Mouse (Mus musculus) liver, embryonic 15.5 days (tissue): ENCODE results near the gene Wwox. TPM values are rescaled to one million over a fixed set of nuclear protein-coding genes. Genes with fewer than 3 reads are reported as not detected.

Experiments
- ATAC-seq: fragments of 200-750 bp; cut with Nextera tagmentation; 2 replicates; pipeline ENCODE4 v1.8.0; 2017; ENCODE audit warnings: moderate number of reproducible peaks, mild to moderate bottlenecking, moderate library complexity; ENCODE audit not compliant: insufficient read depth
- H3K27ac ChIP-seq: fragments of 300-500 bp; sonication (generic); replicated peaks from 2 replicates; pipeline ENCODE4 v1.5.1; 2015; ENCODE audit warnings: mild to moderate bottlenecking, inconsistent platforms
- H3K27me3 ChIP-seq: fragments of 300-500 bp; sonication (generic); 2 replicates; pipeline ENCODE4 v1.6.1; 2015; ENCODE audit warnings: mild to moderate bottlenecking, inconsistent platforms
- H3K36me3 ChIP-seq: fragments of 300-500 bp; sonication (generic); replicated peaks from 2 replicates; pipeline ENCODE4 v1.6.1; 2015; ENCODE audit warnings: moderate library complexity, mild to moderate bottlenecking, inconsistent platforms
- H3K4me1 ChIP-seq: fragments of 300-500 bp; sonication (generic); replicated peaks from 2 replicates; pipeline ENCODE4 v1.6.1; 2015; ENCODE audit warnings: inconsistent platforms
- H3K4me2 ChIP-seq: fragments of 300-500 bp; sonication (generic); 2 replicates; pipeline ENCODE4 v1.6.1; 2015; ENCODE audit warnings: moderate library complexity, mild to moderate bottlenecking, inconsistent platforms
- H3K4me3 ChIP-seq: fragments of 300-500 bp; sonication (generic); replicated peaks from 2 replicates; pipeline ENCODE4 v1.5.1; 2015; ENCODE audit warnings: mild to moderate bottlenecking, inconsistent platforms
- H3K9ac ChIP-seq: fragments of 300-500 bp; sonication (generic); 2 replicates; pipeline ENCODE4 v1.6.1; 2015; ENCODE audit warnings: moderate library complexity, mild to moderate bottlenecking, inconsistent platforms
- H3K9me3 ChIP-seq: fragments of 300-500 bp; sonication (generic); replicated peaks from 2 replicates; pipeline ENCODE4 v1.6.1; 2016; ENCODE audit warnings: inconsistent platforms
- WGBS: fragments of 180-500 bp; shearing (Covaris S2); methylation state at CpG from one replicate; pipeline ENCODE4 v1.1.7; 2015; ENCODE audit warnings: mixed read lengths; ENCODE audit not compliant: insufficient replicate concordance; 5-methylcytosine and 5-hydroxymethylcytosine counted together
- polyA plus RNA-seq: library from polyadenylated mRNA; unstranded; fragments of >200 nt; fragmentation: Nextera tagmentation; extraction: Ambion mirVana; gene quantifications from 2 replicates; pipeline ENCODE4 v1.2.1, GENCODE M21; 2015

The Wwox gene
- polyA plus RNA-seq, 1 experiment from 2014 or later: 3.5 TPM

DNA sequence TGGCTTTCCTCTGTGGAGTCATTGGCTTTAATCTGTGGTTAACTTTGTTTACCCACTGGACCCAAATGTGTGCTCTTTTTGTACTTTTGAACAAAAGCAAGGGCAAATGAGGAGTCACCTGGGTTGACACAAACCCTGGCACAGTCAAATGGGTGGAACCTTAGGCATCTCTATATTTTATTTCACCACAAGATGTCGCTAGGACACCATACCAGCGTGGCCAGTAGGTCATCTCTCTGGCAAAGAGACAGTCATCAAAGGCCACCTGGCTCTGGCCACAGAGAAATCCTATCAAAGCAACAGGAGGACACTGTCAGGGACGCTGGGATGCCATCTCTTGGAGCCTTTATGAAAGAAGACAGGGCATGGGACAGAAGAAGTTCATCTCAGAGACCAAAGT is 101.7 kb downstream of the Wwox start:
- ATAC-seq: no peak
- Histone ChIP-seq H3K27ac (no peak overlapping the region), H3K4me1 (no peaks in the 10 kb centered on the region), H3K27me3 (no peaks in the 10 kb centered on the region), H3K9ac (no peak overlapping the region), H3K36me3 (no peaks in the 10 kb centered on the region), H3K4me2 (no peak overlapping the region), H3K4me3 (no peak overlapping the region), H3K9me3 (no peaks in the 10 kb centered on the region)
- 11% methylated on average over 3 of the region's 3 CpGs for WGBS

- Histone ChIP-seq H3K4me3 (no peak overlapping the region), H3K4me2 (no peak overlapping the region), H3K36me3 (no peaks in the 10 kb centered on the region), H3K27ac (no peak overlapping the region), H3K9ac (no peak overlapping the region), H3K27me3 (no peaks in the 10 kb centered on the region), H3K4me1 (no peaks in the 10 kb centered on the region), H3K9me3 (no peaks in the 10 kb centered on the region)
- 66% methylated on average over 8 of the region's 8 CpGs for WGBS
- no peak for ATAC-seq
Observed at GRCm38 (mm10) chr8:114548360-114548759, 108.9 kb downstream of the Wwox start.

GRCm38 (mm10) chr8:114548837-114549236 is 109.4 kb downstream of the Wwox start:
- no peak overlapping the region for H3K9ac ChIP-seq
- no peaks in the 10 kb centered on the region for H3K4me1 ChIP-seq
- H3K27ac ChIP-seq: no peak overlapping the region
- H3K27me3 ChIP-seq: no peaks in the 10 kb centered on the region
- H3K9me3 ChIP-seq: no peaks in the 10 kb centered on the region
- H3K4me2 ChIP-seq: no peak overlapping the region
- H3K4me3 ChIP-seq: no peak overlapping the region
- H3K36me3 ChIP-seq: no peaks in the 10 kb centered on the region
- WGBS: 69% methylated on average over 6 of the region's 6 CpGs
- no peak for ATAC-seq

DNA sequence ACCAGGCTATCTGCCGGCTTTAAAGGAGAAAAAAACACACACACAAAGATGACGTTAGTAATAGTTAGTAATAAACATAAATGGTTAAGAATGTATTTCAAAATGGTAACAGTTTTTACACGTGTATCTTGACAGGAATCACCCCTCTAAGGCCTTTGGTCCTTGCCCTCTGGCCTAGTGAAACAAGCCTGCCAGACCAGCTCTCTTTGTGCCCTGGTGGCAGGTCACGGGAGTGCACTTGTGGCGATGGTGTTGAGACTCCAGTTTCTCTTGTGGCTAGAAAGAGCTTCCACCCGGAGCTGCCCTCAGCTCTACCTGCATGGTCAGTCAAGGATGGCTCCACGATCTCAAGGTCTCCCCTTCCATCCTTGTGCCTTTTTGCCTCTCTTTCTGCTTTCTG is 110.6 kb downstream of the Wwox start:
- Histone ChIP-seq H3K4me2 (no peak overlapping the region), H3K9ac (no peak overlapping the region), H3K27me3 (no peaks in the 10 kb centered on the region), H3K4me1 (no peaks in the 10 kb centered on the region), H3K27ac (no peak overlapping the region), H3K36me3 (no peaks in the 10 kb centered on the region), H3K9me3 (no peaks in the 10 kb centered on the region), H3K4me3 (no peak overlapping the region)
- no peak for ATAC-seq
- WGBS: 64% methylated on average over 7 of the region's 7 CpGs

GRCm38 (mm10) chr8:114552606-114553005 is 113.2 kb downstream of the Wwox start:
- 47% methylated on average over 3 of the region's 3 CpGs for WGBS
- H3K27me3 ChIP-seq: no peaks in the 10 kb centered on the region
- H3K9ac ChIP-seq: no peak overlapping the region
- H3K4me3 ChIP-seq: no peak overlapping the region
- no peak overlapping the region for H3K27ac ChIP-seq
- H3K4me1 ChIP-seq: 0 out of 2 replicates have a peak, but pooled peaks cover 3% of the 10 kb centered on the region
- H3K9me3 ChIP-seq: no peaks in the 10 kb centered on the region
- ATAC-seq: no peak
- no peak overlapping the region for H3K4me2 ChIP-seq
- no peaks in the 10 kb centered on the region for H3K36me3 ChIP-seq

- no peak overlapping the region for H3K4me3 ChIP-seq
- WGBS: 57% methylated on average over 15 of the region's 15 CpGs
- no peaks in the 10 kb centered on the region for H3K36me3 ChIP-seq
- H3K4me1 ChIP-seq: 0 out of 2 replicates have a peak, but pooled peaks cover 3% of the 10 kb centered on the region
- no peaks in the 10 kb centered on the region for H3K27me3 ChIP-seq
- peak; percentile 58 for ATAC-seq
- H3K4me2 ChIP-seq: no peak overlapping the region
- H3K9ac ChIP-seq: no peak overlapping the region
- peak overlapping the region; percentile 67 for H3K27ac ChIP-seq
- no peaks in the 10 kb centered on the region for H3K9me3 ChIP-seq
Observed at GRCm38 (mm10) chr8:114554966-114555365, 115.5 kb downstream of the Wwox start.

DNA sequence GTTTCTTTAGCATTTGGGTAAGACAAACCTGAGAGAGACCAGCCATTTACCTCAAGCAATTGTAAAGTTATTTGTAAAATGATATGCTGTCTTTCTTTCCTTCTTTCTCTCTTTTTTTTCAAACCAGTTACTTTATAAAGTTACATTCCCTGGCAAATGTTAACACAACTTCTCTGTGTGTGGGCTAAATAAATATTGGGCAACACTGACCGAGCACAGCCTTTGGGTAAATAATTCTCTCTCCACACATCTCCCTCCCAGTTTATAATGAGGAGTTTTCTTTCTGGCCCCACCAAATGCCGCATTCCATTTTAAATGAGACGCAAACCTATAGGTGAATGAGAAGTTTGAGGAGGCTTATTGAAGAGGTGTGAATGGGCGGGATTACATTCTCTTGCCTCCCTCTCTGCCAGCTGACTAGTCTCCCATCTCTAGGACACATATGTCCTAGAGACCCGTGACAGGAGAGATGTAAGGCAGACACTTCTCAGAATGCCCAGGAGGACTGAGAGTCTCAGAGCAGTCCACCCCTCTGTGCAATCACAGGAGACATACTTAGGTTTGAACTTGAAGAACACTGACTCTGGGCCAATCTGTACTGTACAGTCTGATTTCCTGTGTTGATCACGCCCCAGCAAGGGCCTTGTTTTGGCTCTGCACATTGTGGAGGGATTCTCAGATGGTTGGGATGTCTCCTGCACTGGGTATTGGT is 116.2 kb downstream of the Wwox start:
- Histone ChIP-seq H3K4me2 (no peak overlapping the region), H3K36me3 (no peaks in the 10 kb centered on the region), H3K9ac (no peak overlapping the region), H3K9me3 (no peaks in the 10 kb centered on the region), H3K27me3 (no peaks in the 10 kb centered on the region), H3K4me3 (no peak overlapping the region), H3K27ac (peak overlapping the region; percentile 67), H3K4me1 (0 out of 2 replicates have a peak, but pooled peaks cover 3% of the 10 kb centered on the region)
- peak; percentile 69 for ATAC-seq
- 60% methylated on average over 6 of the region's 6 CpGs for WGBS

DNA sequence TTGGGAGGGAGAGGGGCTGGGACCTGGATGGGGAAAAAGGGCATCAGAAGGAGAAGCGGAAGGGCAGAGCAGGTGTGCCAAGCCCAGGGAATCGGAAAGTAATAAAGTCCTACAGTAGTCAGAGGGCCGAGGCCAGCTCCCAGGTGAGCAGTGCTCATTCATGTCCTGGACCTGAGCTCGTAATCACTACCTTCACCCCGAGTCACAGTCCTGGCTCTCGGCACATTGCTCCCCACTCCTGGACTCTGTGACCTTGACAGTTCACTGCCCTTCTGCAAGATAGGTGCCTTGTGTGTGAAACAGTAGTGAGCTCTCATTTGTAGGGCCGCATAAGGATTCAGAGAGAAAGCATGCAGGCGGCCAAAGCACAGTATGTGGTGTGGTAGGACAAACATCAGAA is 121.7 kb downstream of the Wwox start:
- Histone ChIP-seq H3K27me3 (no peaks in the 10 kb centered on the region), H3K36me3 (no peaks in the 10 kb centered on the region), H3K27ac (no peak overlapping the region), H3K4me3 (no peak overlapping the region), H3K9ac (no peak overlapping the region), H3K9me3 (no peaks in the 10 kb centered on the region), H3K4me2 (no peak overlapping the region), H3K4me1 (no peaks in the 10 kb centered on the region)
- peak; percentile 20; the same call in 1 of the 2 replicates for ATAC-seq
- WGBS: 70% methylated on average over 8 of the region's 8 CpGs

GRCm38 (mm10) chr8:114562486-114562885 is 123.0 kb downstream of the Wwox start:
- 81% methylated on average over 13 of the region's 13 CpGs for WGBS
- H3K27ac ChIP-seq: no peak overlapping the region
- H3K36me3 ChIP-seq: no peaks in the 10 kb centered on the region
- H3K4me3 ChIP-seq: no peak overlapping the region
- H3K9ac ChIP-seq: no peak overlapping the region
- H3K27me3 ChIP-seq: no peaks in the 10 kb centered on the region
- no peaks in the 10 kb centered on the region for H3K9me3 ChIP-seq
- H3K4me2 ChIP-seq: no peak overlapping the region
- H3K4me1 ChIP-seq: no peaks in the 10 kb centered on the region
- no peak for ATAC-seq

GRCm38 (mm10) chr8:114563361-114563760 is 123.9 kb downstream of the Wwox start:
- no peak overlapping the region for H3K4me2 ChIP-seq
- H3K9me3 ChIP-seq: no peaks in the 10 kb centered on the region
- ATAC-seq: no peak
- H3K4me1 ChIP-seq: no peaks in the 10 kb centered on the region
- WGBS: 70% methylated on average over 7 of the region's 7 CpGs
- H3K27me3 ChIP-seq: no peaks in the 10 kb centered on the region
- H3K9ac ChIP-seq: no peak overlapping the region
- H3K27ac ChIP-seq: no peak overlapping the region
- H3K4me3 ChIP-seq: no peak overlapping the region
- H3K36me3 ChIP-seq: no peaks in the 10 kb centered on the region

DNA sequence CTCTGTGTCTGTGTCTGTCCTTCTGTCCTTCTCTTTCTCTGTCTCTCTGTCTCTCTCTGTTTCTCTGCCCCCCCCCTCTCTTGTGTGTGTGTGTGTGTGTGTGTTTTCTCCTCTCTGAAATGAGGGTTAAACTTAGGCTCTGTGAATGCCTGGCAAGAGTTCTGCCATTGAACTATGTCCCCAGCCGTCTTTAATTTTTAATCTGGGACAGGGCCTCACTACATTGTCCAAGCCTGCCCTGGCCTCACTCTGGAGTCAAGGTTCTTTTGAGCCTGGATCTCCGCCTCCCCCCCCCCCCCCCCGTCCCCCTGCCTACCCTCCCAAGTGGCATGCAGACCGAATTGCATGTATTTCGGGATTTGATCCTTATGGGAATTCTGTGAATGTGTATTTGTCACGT is 124.6 kb downstream of the Wwox start:
- WGBS: 60% methylated on average over 6 of the region's 6 CpGs
- Histone ChIP-seq H3K4me2 (no peak overlapping the region), H3K4me3 (no peak overlapping the region), H3K27ac (no peak overlapping the region), H3K9me3 (no peaks in the 10 kb centered on the region), H3K27me3 (no peaks in the 10 kb centered on the region), H3K36me3 (no peaks in the 10 kb centered on the region), H3K4me1 (no peaks in the 10 kb centered on the region), H3K9ac (no peak overlapping the region)
- ATAC-seq: no peak
